Mouse (Mus musculus) adipocyte (in vitro differentiated cells): Measurements from ENCODE around the gene Fen1.

Experiments
- DNase-seq: peaks from one replicate; pipeline ENCODE4 v3.0.0-alpha.2; 2016; ENCODE audit warnings: low spot score

The Fen1 gene

GRCm38 (mm10) chr19:10213796-10214471 is 10.0 kb upstream of the Fen1 start:
- peak; percentile 82 for DNase-seq

GRCm38 (mm10) chr19:10210885-10211284 is 6.9 kb upstream of the Fen1 start:
- no peak for DNase-seq

DNA sequence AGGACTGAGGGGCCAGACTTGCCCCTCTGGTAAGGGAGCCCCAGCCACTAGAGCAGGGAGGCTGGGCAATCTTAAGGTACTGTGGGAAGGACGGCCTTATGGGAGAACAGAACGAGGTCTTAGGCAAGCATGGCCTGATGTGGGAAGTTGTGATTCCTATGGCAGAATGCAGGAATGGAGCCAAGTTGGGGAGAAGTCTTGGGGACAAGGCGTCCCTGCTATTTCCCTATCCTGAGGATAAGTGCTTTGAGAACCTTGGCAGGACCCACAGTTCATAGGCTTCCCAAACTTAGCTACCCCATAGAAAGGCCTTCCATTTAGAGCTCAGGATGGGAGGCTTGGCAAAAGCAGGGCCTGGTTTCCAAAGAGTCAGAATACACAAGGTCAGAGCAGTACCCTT is 4.9 kb upstream of the Fen1 start:
- DNase-seq, result peak; percentile 72

DNA sequence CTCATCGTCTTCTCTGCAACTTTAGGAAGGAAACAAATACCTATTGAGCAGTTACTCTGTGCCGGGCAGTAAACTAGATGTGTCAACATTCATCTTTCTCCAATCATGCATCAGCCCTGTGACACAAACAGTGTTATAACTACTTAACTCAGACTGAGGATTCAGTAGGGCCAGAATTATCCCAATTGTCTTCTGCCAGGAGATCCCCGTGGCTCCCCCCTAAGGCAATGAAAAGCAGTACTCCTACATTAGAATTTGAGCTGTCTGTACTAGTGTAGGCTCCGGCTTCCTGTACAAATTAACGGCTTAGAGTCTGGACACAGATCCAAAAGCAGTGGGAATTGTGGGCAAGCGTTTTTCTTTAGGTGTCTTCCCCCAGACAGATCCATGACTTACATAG is 1.1 kb upstream of the Fen1 start:
- no peak for DNase-seq

GRCm38 (mm10) chr19:10204616-10205001 is 640 bp upstream of the Fen1 start:
- DNase-seq, result peak; percentile 82

DNA sequence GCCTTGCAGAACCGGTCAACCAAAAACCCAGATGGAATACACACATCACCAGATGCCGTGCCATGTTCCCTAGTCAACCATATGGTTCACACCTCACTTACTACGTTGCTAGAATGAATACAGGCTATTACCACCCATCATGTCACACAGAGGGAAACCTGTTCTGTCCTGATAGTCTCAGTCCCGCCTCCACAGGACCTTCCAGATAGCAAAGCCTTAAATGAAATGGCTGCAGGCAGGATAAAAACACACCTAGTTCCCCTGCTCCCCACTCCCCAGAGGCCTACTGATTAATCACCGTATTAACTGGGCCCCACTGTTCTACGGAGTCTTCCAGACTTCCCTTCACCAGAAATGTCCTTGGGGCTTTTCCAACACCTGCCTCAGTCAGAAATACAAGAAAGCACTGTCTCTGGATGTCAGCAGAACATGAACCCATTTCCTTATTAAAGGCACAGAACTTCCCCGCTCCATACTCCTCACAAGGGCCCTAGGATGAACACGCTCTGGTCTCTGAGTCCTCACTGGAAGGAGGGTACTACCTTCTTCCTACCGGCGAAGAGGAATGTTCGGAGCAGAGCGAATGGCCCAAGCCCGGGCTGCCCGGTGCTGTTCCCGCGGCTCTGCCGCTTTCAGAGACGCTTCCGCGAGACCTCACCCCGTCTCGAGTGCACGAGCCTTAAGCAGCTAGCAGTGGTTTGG is 672 bp downstream of the Fen1 start:
- no peak for DNase-seq

GRCm38 (mm10) chr19:10198723-10199122 is 5.2 kb downstream of the Fen1 start:
- DNase-seq, result peak; percentile 89

- no peak for DNase-seq
Observed at GRCm38 (mm10) chr19:10198286-10198685, 5.7 kb downstream of the Fen1 start.

- DNase-seq, result no peak
Observed at GRCm38 (mm10) chr19:10197130-10197529, 6.8 kb downstream of the Fen1 start.

DNA sequence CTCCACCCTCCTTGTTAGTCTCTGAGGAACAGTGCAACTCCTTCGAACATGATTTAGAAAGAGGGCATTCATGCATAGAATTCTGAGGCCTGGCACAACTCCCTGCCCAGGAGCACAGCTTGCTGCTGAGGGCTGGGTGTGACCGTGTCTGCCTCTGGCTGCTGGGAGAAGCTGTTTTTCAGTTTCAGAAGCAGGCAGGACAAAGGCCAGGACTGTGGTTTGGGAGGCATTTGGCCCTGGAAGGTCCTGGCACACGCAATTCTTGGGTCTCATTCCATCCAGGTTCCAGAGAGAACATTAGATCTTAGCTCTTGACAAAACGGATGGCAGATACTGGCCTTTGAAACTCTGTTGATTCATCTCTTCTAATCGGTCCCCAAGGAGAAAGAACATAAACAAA is 8.7 kb downstream of the Fen1 start:
- peak; percentile 78 for DNase-seq

DNA sequence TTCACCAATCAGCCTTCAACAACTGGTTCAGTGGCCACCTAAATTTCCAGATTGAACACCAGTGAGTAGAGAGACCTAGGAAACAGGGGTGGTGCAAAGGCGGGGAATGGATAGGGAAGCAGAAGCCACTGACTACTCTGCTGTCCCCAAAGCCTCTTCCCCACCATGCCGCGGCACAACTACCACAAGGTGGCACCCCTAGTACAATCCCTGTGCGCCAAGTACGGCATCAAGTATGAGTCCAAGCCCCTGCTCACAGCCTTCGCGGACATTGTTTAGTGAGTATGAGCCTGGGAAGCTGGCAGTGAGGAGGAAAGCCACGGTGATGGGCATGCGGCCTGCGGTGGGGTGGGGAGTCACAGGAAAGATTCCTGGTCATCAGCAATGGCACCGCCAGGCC is 9.6 kb downstream of the Fen1 start:
- DNase-seq, result no peak

DNA sequence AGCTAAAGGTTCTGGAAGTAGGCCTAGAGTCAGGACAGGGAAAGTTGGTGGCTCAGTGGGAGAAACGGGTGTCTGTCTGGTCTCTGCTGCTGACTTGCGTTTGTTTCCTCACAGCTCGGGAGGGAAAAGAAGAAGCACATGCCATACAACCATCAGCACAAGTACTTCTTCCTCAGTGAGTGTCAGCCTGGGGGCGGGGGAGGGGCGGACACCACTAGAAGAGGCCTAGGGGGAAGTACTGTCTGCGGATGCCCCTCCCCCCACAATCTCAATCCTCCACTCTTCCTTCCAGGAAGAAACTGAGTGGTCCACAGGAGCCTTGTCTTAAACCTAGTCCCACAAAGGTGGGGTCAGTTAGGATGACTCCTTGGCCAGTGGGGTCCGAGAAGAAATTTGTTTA is 12.6 kb downstream of the Fen1 start:
- DNase-seq, result no peak

- peak; percentile 84 for DNase-seq
Observed at GRCm38 (mm10) chr19:10190796-10191195, 13.2 kb downstream of the Fen1 start.

GRCm38 (mm10) chr19:10189940-10190339 is 14.0 kb downstream of the Fen1 start:
- no peak for DNase-seq

GRCm38 (mm10) chr19:10189022-10189421 is 14.9 kb downstream of the Fen1 start:
- DNase-seq, result no peak

GRCm38 (mm10) chr19:10188281-10188811 is 15.6 kb downstream of the Fen1 start:
- DNase-seq, result peak; percentile 71

DNA sequence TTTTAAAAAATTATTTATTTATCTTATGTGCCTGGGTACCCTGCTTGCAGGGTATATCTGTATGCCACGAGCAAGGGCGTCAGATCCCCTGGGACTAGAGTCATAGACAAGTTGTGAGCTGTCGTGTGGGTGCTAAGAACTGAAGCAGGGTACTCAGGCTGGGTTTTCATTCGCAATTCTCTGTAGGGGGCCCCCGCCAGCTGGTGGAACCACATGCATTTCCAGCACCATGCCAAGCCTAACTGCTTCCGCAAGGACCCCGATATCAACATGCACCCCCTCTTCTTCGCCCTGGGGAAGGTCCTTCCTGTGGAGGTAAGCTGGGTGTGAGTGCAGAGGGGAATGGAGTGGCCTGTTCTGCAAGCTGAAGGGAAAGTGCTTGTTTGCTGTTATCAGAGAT is 17.4 kb downstream of the Fen1 start:
- DNase-seq, result no peak

DNA sequence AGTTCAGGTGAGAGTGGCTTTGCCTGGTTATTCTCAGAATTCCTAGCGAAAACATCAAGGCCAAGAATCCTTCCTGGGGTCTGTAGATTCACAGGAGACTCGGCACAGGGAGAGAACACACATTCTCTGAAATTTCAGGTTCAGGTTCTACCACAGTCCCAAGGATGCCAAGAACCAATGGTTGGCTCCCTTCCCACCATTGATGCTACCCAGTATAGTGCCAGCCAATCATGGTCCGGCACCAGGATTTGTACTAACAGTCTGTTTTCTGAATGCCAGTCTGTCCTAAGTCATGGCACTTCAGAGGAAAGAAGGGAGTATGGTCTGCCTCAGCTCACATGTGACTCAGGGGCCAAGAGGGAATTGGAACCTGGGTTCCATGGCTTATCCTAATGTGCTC is 18.1 kb downstream of the Fen1 start:
- DNase-seq, result no peak

DNA sequence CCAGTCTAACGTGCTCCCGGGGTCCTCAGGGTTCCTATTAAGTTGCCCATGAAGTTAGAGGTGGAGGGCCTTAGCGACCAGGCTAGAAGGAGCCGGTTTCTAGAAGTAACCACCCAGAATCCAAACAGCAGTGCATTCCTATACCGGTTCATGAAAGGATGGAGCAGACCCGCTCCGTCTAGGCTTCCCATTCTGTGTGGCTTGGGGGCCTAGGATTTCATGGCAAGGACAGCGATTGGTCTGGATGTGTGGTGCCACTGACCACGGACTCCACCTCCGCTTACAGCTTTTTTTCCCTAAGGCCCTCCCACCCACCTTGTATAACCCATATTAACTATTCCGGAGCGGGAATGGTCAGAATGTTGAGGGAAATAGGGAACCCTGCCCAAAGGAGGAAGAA is 19.9 kb downstream of the Fen1 start:
- peak; percentile 76 for DNase-seq

- DNase-seq, result peak; percentile 82
Observed at GRCm38 (mm10) chr19:10183299-10183983, 20.5 kb downstream of the Fen1 start.

- peak; percentile 89 for DNase-seq
Observed at GRCm38 (mm10) chr19:10182670-10183298, 21.2 kb downstream of the Fen1 start, which contains the start of gene Fads1. TSS of gene Fads1 (plus strand) at chr19:10182888.

GRCm38 (mm10) chr19:10182142-10182541 is 21.8 kb downstream of the Fen1 start:
- DNase-seq, result no peak
